Mouse (Mus musculus): ENCODE data around the gene Vnn3.

Vnn3 gene

GRCm38 (mm10) chr10:23894601-23895349 lies 43.5 kb downstream of the Vnn3 start, which contains the start of gene Vnn1:
Gene Vnn1, plus strand, starts transcription at chr10:23894688.
- DNase-seq: no peak

GRCm38 (mm10) chr10:23895376-23895775 lies 44.1 kb downstream of the Vnn3 start:
- no peak for DNase-seq

GRCm38 (mm10) chr10:23901119-23901518 lies 49.9 kb downstream of the Vnn3 start:
- no peak for DNase-seq

DNA sequence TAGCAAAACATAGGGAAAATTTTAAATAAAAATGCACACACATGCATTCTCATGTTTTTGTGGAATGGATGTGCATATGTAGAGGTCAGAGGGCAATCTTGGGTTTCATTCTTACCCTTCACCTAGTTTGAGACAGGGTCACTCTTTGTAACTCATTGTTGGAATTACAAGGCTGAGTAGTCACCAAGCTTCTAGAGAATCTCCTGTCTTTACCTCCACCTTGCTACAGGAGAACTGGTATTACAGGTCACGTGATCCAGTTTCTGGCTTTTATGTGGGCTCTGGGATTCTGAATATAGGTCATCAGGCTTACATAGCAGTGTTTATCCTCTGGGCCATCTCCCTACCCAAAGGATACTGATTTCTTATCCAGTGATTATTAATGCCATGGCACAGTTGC lies 54.4 kb downstream of the Vnn3 start:
- DNase-seq: no peak
